Comparison of ENCODE assay signal across 23 mouse cellular contexts in the genomic region with DNA sequence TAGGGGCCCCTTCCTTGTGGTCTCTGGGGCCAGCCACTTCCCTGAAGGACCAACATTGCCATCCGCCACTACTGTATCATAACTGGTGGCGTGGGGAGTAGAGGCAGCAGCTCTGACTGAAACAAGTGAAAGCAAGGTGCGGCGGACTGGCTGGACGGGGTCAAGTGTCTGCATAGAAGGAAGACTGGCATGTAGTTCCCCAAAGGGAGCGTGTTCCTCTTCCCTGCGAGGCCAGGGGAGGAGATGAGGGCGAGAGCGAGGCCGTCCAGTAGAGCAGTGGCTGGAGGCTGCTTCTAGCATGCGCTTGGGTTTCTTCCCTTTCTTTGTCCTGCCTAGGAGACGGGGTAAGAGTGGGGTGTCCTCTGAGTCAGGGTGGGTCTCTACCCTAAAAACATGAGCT. TPM values are rescaled to one million over a fixed set of nuclear protein-coding genes. Genes with fewer than 3 reads are reported as not detected.
A peak's percentile ranks its signal among the peaks of the same experiment; 100 is the strongest.
DNase-seq lines count a peak whose midpoint lies in the region; ATAC-seq lines count a peak whose summit lies in the region.
"Had no signal": no experiment of that assay in that cellular context is flagged by ENCODE, and none has a peak within 500 bp of the region (broad histone marks: within the 10 kb centered on the region; RNA-seq: fewer than 3 reads in every experiment).

No protein-coding gene starts in this region.

- no peak overlapping the region for H3K4me2 ChIP-seq in midbrain, embryonic 15.5 days
- H3K4me2 ChIP-seq: embryonic facial prominence, embryonic 13.5 days; forebrain, embryonic 12.5 days; heart, embryonic 13.5 days; hindbrain, embryonic 14.5 days; intestine, embryonic 15.5 days had no signal

- H3K27ac ChIP-seq in midbrain, embryonic 15.5 days, result no peak overlapping the region
- H3K27ac ChIP-seq: embryonic facial prominence, embryonic 13.5 days; forebrain, embryonic 12.5 days; heart, adult 2 months; heart, embryonic 13.5 days; hindbrain, embryonic 14.5 days; intestine, embryonic 15.5 days had no signal

- no peak overlapping the region for H3K9ac ChIP-seq in midbrain, embryonic 15.5 days
- H3K9ac ChIP-seq: embryonic facial prominence, embryonic 13.5 days; forebrain, embryonic 12.5 days; heart, embryonic 13.5 days; hindbrain, embryonic 14.5 days; intestine, embryonic 15.5 days had no signal

- intact Hi-C loops in gastrocnemius, postnatal 14 days (cut with DNase I; ENCODE audit: low total_unique reads), result no loop called here
- intact Hi-C loops in gastrocnemius, postnatal 36 days (cut with DNase I), result no loop called here

- no peak overlapping the region for H3K4me3 ChIP-seq in midbrain, embryonic 15.5 days
- H3K4me3 ChIP-seq: embryonic facial prominence, embryonic 13.5 days; forebrain, embryonic 12.5 days; heart, adult 2 months; heart, embryonic 13.5 days; intestine, embryonic 15.5 days had no signal

- no peaks in the 10 kb centered on the region for H3K27me3 ChIP-seq in midbrain, embryonic 15.5 days (replicated peaks)
- H3K27me3 ChIP-seq: CH12.LX; embryonic facial prominence, embryonic 13.5 days; forebrain, embryonic 12.5 days; heart, embryonic 13.5 days; intestine, embryonic 15.5 days had no signal

- no peaks in the 10 kb centered on the region for H3K9me3 ChIP-seq in midbrain, embryonic 15.5 days
- H3K9me3 ChIP-seq: embryonic facial prominence, embryonic 13.5 days; forebrain, embryonic 12.5 days; heart, embryonic 13.5 days; intestine, embryonic 15.5 days had no signal

- ATAC-seq in hematopoietic stem cell, adult 5-6 weeks (replicated peaks in 1 of 2; ENCODE audit: insufficient read depth in 1 of 2, low FRiP score in 2 of 2, low TSS enrichment in 1 of 2, low read depth in 1 of 2, poor library complexity in 2 of 2, severe bottlenecking in 2 of 2), result peak; percentile 75 to 80
- peak; percentile 79 for ATAC-seq in monocyte, adult 5-6 weeks (replicated peaks; ENCODE audit: insufficient number of reproducible peaks, low FRiP score, low TSS enrichment, poor library complexity, severe bottlenecking)
- ATAC-seq in midbrain, embryonic 15.5 days (replicated peaks), result no peak
- ATAC-seq: forebrain, embryonic 16.5 days; intestine, embryonic 15.5 days had no signal

- WGBS in midbrain, embryonic 15.5 days, result 94% methylated on average over 12 of the region's 12 CpGs

- peaks cover 7% of the 10 kb centered on the region; the same call in 1 of the 2 replicates for H3K4me1 ChIP-seq in midbrain, embryonic 15.5 days

- no peaks in the 10 kb centered on the region for H3K36me3 ChIP-seq in midbrain, embryonic 15.5 days (replicated peaks)
- H3K36me3 ChIP-seq: intestine, embryonic 15.5 days had no signal

- DNase-seq in gastrocnemius, postnatal 14 days, result peak; percentile 9
- DNase-seq in gastrocnemius, postnatal 36 days, result no peak
- peak; percentile 42 for DNase-seq in lung, postnatal 36 days
- no peak for DNase-seq in lung, postnatal 10 days
- DNase-seq in thymus, postnatal 0 days (ENCODE audit: low spot score), result no peak
- DNase-seq: adrenal gland, adult 8-10 months; adrenal gland, postnatal 36 days; cerebellum, adult 11 months; cerebellum, adult 8-10 months; cerebellum, postnatal 14 days; gastrocnemius, postnatal 25 days; heart, postnatal 4 days had no signal

RNA-seq across cellular contexts. Expression of a gene that starts 42.6 kb away (rescaled TPM):
- total RNA-seq in gastrocnemius, postnatal 14 days (2021), result 10 to 100 TPM; 21.7 to 23.4 TPM
- 10 to 100 TPM in 1 of 2 experiments, 1 to 10 TPM in 1; 9.6 to 11.4 TPM for total RNA-seq in gastrocnemius, postnatal 36 days (2021)
- 77.5 and 92.5 TPM in 2 replicates for total RNA-seq in hematopoietic stem cell, adult 5-6 weeks (2017)
- 127 to 171 TPM (median 154 TPM) in 3 replicates for total RNA-seq in monocyte, adult 5-6 weeks (2017)
- polyA plus RNA-seq in thymus, postnatal 0 days (2015; fragmentation: Nextera tagmentation; extraction: Ambion mirVana), result 81.3 and 89.8 TPM in 2 replicates
- polyA plus RNA-seq in midbrain, embryonic 15.5 days (2015; fragmentation: Nextera tagmentation; extraction: Ambion mirVana), result 58.7 and 62.0 TPM in 2 replicates

Comparison
In these comparisons a context has a peak if more than half of its experiments do, and no peak if none do; other contexts are left out.
1. DNase-seq: peak in gastrocnemius, postnatal 14 days (single experiment) and lung, postnatal 36 days (single experiment); none in gastrocnemius, postnatal 36 days (0 of 2), lung, postnatal 10 days (single experiment) and thymus, postnatal 0 days (single experiment).